Mouse (Mus musculus): ENCODE results near the gene Chka.

DNA sequence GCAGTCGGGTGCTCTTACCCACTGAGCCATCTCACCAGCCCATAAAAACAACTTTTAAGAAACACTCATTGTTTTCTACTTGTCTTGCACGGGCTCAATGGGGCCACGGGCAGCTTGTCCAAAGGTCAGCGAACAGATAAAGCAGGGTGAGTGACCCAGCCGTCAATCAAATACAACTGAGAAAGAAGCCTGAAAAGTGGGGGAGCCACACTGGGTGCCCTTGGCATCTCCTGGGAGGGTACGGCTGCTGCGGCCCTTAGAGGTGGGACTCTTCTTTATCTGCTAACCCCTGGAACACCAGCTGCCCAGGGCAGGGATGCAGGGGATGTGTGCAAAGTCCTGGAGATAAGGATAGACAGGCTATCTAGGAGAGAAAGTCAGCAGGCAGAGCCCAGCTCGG, 19.9 kb upstream of the Chka start:
- TF ChIP-seq CTCF (IDR thresholded peaks at IDR 0.05; ENCODE audit: control insufficient read depth, insufficient read depth, insufficient read length) (no peak), MYOG (IDR thresholded peaks at IDR 0.05; ENCODE audit: control insufficient read depth, extremely low read depth, insufficient read length) (no peak), USF1 (IDR thresholded peaks at IDR 0.05; ENCODE audit: low read depth) (no peak)

Measured in C2C12 (cell line).